Mouse (Mus musculus) myocyte (in vitro differentiated cells): Measurements from ENCODE around the gene Zfp618.

ENCODE experiments used
- CEBPB ChIP-seq: IDR thresholded peaks from 2 replicates; pipeline ENCODE4 v1.6.1; 2011; ENCODE audit warnings: mild to moderate bottlenecking, moderate library complexity; ENCODE audit not compliant: poor library complexity, insufficient read depth, severe bottlenecking
- E2F4 ChIP-seq: IDR thresholded peaks from one replicate; pipeline ENCODE4 v1.6.1; 2011; ENCODE audit warnings: mild to moderate bottlenecking, control low read depth, moderate library complexity; ENCODE audit not compliant: insufficient read depth
- MAX ChIP-seq: IDR thresholded peaks from one replicate; pipeline ENCODE4 v1.6.1; 2011; ENCODE audit warnings: low read depth, mild to moderate bottlenecking, control low read depth
- MYOD1 ChIP-seq, 3 experiments: IDR thresholded peaks; one replicate each; pipeline ENCODE4 v1.6.1; 2011; ENCODE audit warnings: control low read depth in 2 of 3, low read depth in 2 of 3, mild to moderate bottlenecking in 2 of 3, moderate library complexity in 1 of 3; ENCODE audit not compliant: insufficient read length in 2 of 3, control insufficient read depth in 1 of 3
- POLR2A ChIP-seq: IDR thresholded peaks from one replicate; pipeline ENCODE4 v1.6.1; 2011; ENCODE audit warnings: low read depth, mild to moderate bottlenecking, control low read depth, moderate library complexity; ENCODE audit not compliant: insufficient read length
- POLR2AphosphoS2 ChIP-seq: IDR thresholded peaks from one replicate; pipeline ENCODE4 v1.6.1; 2011; ENCODE audit warnings: low read depth, control low read depth; ENCODE audit not compliant: insufficient read length
- SRF ChIP-seq: IDR thresholded peaks from one replicate; pipeline ENCODE4 v1.6.1; 2011; ENCODE audit warnings: low read depth; ENCODE audit not compliant: control insufficient read depth, insufficient read length
- TCF12 ChIP-seq: IDR thresholded peaks from one replicate; pipeline ENCODE4 v1.6.1; 2011; ENCODE audit warnings: mild to moderate bottlenecking, control low read depth; ENCODE audit not compliant: poor library complexity, insufficient read depth, severe bottlenecking
- USF1 ChIP-seq: IDR thresholded peaks from one replicate; pipeline ENCODE4 v1.6.1; 2011; ENCODE audit warnings: low read depth, mild to moderate bottlenecking, control low read depth, moderate library complexity

DNA sequence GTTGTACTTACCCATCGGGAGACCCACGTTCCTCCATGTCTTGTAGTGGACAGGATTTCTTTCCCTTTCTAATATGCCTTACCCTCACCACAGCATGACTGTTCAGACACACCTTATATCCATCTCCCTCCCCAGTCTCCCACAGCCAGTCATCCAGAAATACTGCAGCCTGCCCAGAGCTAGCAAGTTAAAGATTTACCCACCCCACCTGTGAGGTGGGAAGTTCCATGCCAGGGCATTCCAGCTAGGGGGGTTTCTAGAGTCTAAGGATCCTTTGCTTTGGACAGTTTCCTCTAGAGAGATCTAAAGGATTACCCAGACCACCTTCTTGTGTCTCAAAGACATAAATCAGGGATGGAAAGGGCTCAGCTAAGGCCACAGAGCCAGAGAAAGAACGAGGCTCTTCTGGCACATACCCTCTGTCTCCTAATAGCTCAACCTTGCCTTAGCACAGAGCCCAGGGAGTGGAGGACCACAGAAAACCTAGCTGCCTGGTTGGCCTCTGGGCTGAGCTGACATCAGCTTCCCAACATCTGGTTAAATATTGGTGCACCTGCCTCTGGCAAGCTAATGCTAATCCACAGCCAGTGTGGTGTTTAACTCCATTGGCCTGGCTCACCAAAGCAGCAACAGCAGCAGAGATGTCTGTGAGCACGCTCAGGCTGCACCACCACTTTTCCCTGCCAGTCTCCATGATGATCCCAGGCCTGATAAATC is 206.8 kb downstream of the Zfp618 start, which contains the start of gene Kif12:
- TF ChIP-seq TCF12 (no peak), POLR2A (no peak), MAX (no peak), CEBPB (no peak), E2F4 (no peak), MYOD1 (IDR thresholded peaks at IDR 0.05; ENCODE audit: control insufficient read depth in 1 of 3, insufficient read length in 2 of 3, low read depth in 2 of 3) (no peak), USF1 (no peak), POLR2AphosphoS2 (no peak), SRF (no peak)
